Mouse (Mus musculus) lung, adult 2 months (tissue): Measurements from ENCODE around the gene Arl4d. TPM values are rescaled to one million over a fixed set of nuclear protein-coding genes. Genes with fewer than 3 reads are reported as not detected.

Experiments used
- DNase-seq: peaks from one replicate; pipeline ENCODE4 v3.0.0; 2022
- H3K4me1 ChIP-seq: fragments of 200-500 bp; 2 replicates; pipeline ENCODE4 v1.6.1; 2011; ENCODE audit warnings: low read length; ENCODE audit not compliant: control insufficient read depth, insufficient read depth
- H3K4me3 ChIP-seq: fragments of 200-500 bp; replicated peaks from 2 replicates; pipeline ENCODE3; 2011; ENCODE audit warnings: low read depth, mild to moderate bottlenecking, control low read depth, low read length; ENCODE audit errors: extremely low read depth
- CTCF ChIP-seq: fragments of 200-500 bp; IDR thresholded peaks from 2 replicates; pipeline ENCODE4 v1.5.1; 2011; ENCODE audit warnings: mild to moderate bottlenecking, low read length, control low read depth; ENCODE audit not compliant: insufficient read depth
- POLR2A ChIP-seq: fragments of 200-500 bp; IDR thresholded peaks from 2 replicates; pipeline ENCODE4 v1.6.1; 2011; ENCODE audit warnings: low read depth, mild to moderate bottlenecking, control low read depth, low read length, borderline replicate concordance; ENCODE audit errors: extremely low read depth
- WGBS: fragments of 180-500 bp; shearing (Covaris S2); methylation state at CpG from one replicate; pipeline ENCODE4 v1.1.7; 2018; 5-methylcytosine and 5-hydroxymethylcytosine counted together
- polyA plus RNA-seq: library from polyadenylated mRNA; depleted of rRNA; stranded (reverse); fragments of >200 nt; gene quantifications from 2 replicates; pipeline ENCODE4 v1.2.3, GENCODE M21; 2012; rRNA removed

Arl4d gene
- polyA plus RNA-seq, 1 experiment = 40.1 TPM

DNA sequence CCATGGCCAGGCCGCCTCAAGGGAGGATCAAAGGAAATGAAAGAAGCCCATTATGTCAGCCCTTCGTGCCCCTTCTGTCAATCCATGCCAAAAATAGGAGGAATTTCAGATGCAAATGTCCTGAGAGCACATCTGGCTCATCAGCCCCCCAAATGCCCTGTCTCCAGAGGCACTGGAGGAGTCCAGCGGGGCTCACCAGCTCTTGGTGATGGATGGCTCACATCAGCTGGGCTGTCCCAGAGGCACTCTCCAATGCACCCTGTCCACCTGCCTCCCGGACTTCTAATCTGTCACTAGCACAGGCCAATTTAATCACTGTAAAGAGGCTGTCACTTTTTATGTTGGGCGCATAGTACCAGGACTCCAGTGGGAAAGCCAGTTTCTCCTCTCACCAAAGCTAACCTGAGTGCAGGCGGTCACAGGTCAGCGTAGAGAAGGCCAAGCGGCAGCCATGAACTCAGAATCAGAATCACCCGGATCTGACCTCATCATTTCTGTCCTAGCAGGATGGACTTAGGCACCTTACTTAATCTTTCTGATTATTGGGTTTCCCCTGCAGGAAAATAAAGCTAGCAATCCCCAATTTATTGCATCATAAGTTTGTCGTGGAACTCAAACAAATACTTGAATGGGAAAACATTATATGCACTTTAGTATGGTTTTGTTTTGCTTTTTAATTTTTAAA lies 41.6 kb downstream of the Arl4d start:
- Histone ChIP-seq H3K4me3 (no peak overlapping the region), H3K4me1 (no peaks in the 10 kb centered on the region)
- 86% methylated on average over 10 of the region's 10 CpGs for WGBS
- no peak for DNase-seq
- TF ChIP-seq POLR2A = no peak
- TF ChIP-seq CTCF = no peak

DNA sequence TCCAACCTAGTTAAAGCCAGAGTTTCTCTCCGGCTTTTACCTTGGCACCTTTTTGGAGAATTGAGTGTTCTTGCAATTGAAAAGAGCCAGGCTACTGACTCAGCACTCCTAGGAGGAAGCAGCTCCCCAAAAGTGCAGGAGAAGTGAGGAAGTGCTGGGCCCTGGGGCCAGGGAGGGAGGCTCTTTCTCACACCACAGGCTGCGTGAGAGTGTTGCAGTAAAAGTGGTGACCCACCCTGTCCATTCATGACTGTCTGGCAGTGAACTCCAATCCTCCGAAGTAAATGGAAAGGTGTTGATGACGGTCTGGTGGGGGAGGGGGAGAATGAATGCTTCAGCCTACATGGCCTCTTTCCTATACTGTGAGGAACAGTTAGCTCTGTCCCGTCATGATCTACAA lies 43.1 kb downstream of the Arl4d start:
- Histone ChIP-seq H3K4me3 (no peak overlapping the region), H3K4me1 (no peaks in the 10 kb centered on the region)
- no peak for DNase-seq
- WGBS = 43% methylated on average over 5 of the region's 5 CpGs
- TF ChIP-seq CTCF (no peak), POLR2A (no peak)

DNA sequence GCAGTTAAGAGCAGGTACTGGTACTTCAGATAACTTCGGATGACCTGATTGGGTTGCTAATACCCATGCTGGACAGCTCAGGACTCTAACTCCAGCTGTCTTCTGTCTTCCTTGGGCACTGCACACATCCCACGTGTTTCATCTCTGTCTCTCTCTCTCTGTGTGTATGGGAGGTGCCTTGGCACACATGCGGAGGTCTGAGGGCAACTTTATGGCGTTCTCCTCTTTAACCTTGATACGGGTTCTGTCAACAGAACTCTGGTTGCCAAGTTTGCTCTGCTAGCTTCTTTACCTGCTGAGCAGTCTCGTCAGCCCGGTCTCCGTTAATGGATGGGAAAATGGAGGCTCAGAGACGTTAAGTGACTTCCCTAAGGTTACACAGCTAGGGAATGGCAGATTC lies 47.5 kb downstream of the Arl4d start:
- 62% methylated on average over 9 of the region's 9 CpGs for WGBS
- TF ChIP-seq POLR2A (no peak), CTCF (no peak)
- H3K4me3 ChIP-seq = no peak overlapping the region
- no peak for DNase-seq
- no peaks in the 10 kb centered on the region for H3K4me1 ChIP-seq

DNA sequence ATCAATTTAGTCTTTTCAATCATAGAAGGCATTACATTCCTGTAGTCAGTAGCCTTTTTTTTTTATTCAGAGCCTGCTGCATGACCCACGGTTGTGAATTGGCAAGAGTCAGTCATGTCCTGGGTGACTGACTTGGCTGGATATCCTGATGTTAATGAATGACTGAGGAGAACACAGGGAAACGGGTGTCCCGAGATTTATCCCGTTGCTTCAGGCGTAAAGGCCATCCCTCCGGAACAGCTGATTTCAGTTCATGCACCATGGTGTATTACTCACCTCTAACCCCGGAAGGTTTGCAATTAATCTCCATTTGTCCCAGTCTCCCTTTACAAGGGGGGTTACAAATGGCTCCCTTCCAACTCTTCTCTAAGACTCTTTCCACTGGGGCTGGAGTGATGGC lies 48.7 kb downstream of the Arl4d start:
- TF ChIP-seq POLR2A (no peak), CTCF (no peak)
- whole genome bisulfite sequencing = 66% methylated on average over 7 of the region's 7 CpGs
- Histone ChIP-seq H3K4me3 (no peak overlapping the region), H3K4me1 (no peaks in the 10 kb centered on the region)
- DNase-seq = no peak

Other genes with a start within 250 kb of the Arl4d start
- 20.5 and 20.9 TPM in 2 replicates for gene Aarsd1, start 247.9 kb upstream of the Arl4d start, polyA plus RNA-seq
- 0.22 and 0.36 TPM in 2 replicates for gene Gm27029, start 240.7 kb upstream of the Arl4d start, polyA plus RNA-seq
- gene Rundc1, start 240.5 kb upstream of the Arl4d start, polyA plus RNA-seq = 21.7 and 22.4 TPM in 2 replicates
- gene Ptges3l, start 240.2 kb upstream of the Arl4d start, polyA plus RNA-seq = 1.7 and 5.3 TPM in 2 replicates
- gene Rpl27, start 223.2 kb upstream of the Arl4d start, polyA plus RNA-seq = 221 and 297 TPM in 2 replicates
- gene Ifi35, start 217.1 kb upstream of the Arl4d start, polyA plus RNA-seq = 57.9 and 76.4 TPM in 2 replicates
- gene Rnd2, start 200.5 kb upstream of the Arl4d start, polyA plus RNA-seq = 14.8 and 17.7 TPM in 2 replicates
- 224 and 235 TPM in 2 replicates for gene Vat1, start 199.3 kb upstream of the Arl4d start, polyA plus RNA-seq
- 0.25 and 0.28 TPM in 2 replicates for gene Brca1, start 113.6 kb upstream of the Arl4d start, polyA plus RNA-seq
- gene Nbr1, start 113.4 kb upstream of the Arl4d start, polyA plus RNA-seq = 100 and 116 TPM in 2 replicates
- gene Tmem106a, start 83.3 kb upstream of the Arl4d start, polyA plus RNA-seq = 32.1 and 41.1 TPM in 2 replicates
- not detected in 2 replicates for gene Gm11634, start 66.3 kb upstream of the Arl4d start, polyA plus RNA-seq
- 21.8 and 26.9 TPM in 2 replicates for gene Rdm1, start 38.3 kb upstream of the Arl4d start, polyA plus RNA-seq
- gene Dhx8, start 67.4 kb downstream of the Arl4d start, polyA plus RNA-seq = 9.8 and 13.1 TPM in 2 replicates
- gene Etv4, start 119.8 kb downstream of the Arl4d start, polyA plus RNA-seq = 0.60 and 0.95 TPM in 2 replicates
- gene Meox1, start 228.8 kb downstream of the Arl4d start, polyA plus RNA-seq = 4.3 and 4.4 TPM in 2 replicates